Mouse (Mus musculus): ENCODE results near the gene Klc4. TPM values are rescaled to one million over a fixed set of nuclear protein-coding genes. Genes with fewer than 3 reads are reported as not detected.

The Klc4 gene
- total and polyA plus RNA-seq, 2 experiments from 2014 or later = 25.1 to 29.0 TPM

GRCm38 (mm10) chr17:46678911-46679310 is 33.1 kb upstream of the Klc4 start:
- WGBS = 19% methylated on average over 9 of the region's 9 CpGs
- DNase-seq (ENCODE audit: low spot score) (peak; percentile 46), ATAC-seq (ENCODE audit: insufficient read depth, low read depth) (peak; percentile 3; the same call in 1 of the 2 replicates)
- peak overlapping the region; percentile 95 for H3K4me2 ChIP-seq (ENCODE audit: low read depth, low read length)
- H3K4me1 ChIP-seq (ENCODE audit: control insufficient read depth, insufficient read depth) = peaks cover 18% of the 10 kb centered on the region
- peak overlapping the region; percentile 87 for H3K27ac ChIP-seq (ENCODE audit: low read depth)
- peaks cover 40% of the 10 kb centered on the region for H3K36me3 ChIP-seq (replicated peaks; ENCODE audit: control insufficient read depth, insufficient read depth, low read length)
- H3K9me3 ChIP-seq (replicated peaks; ENCODE audit: control insufficient read depth, low read length) = no peaks in the 10 kb centered on the region
- H3K27me3 ChIP-seq (ENCODE audit: control insufficient read depth, insufficient read depth, low read length) = no peaks in the 10 kb centered on the region
- TF ChIP-seq CTCF (IDR thresholded peaks at IDR 0.05; ENCODE audit: low read depth) (no peak), EP300 (IDR thresholded peaks at IDR 0.05; ENCODE audit: low read depth) (no peak)
- H3K4me3 ChIP-seq (ENCODE audit: low read depth, low read length) = peak overlapping the region; percentile 92
- peak overlapping the region; percentile 69 for H3K9ac ChIP-seq (replicated peaks; ENCODE audit: low read depth, low read length)

GRCm38 (mm10) chr17:46678416-46678815 is 32.6 kb upstream of the Klc4 start, which contains the start of gene Mea1:
Gene Mea1 (plus strand): TSS chr17:46678793.
- Histone ChIP-seq H3K27ac (ENCODE audit: low read depth) (peak within 1 kb of the TSS; percentile 87), H3K9me3 (replicated peaks; ENCODE audit: control insufficient read depth, low read length) (no peaks in the 10 kb centered on the region), H3K36me3 (replicated peaks; ENCODE audit: control insufficient read depth, insufficient read depth, low read length) (peaks cover 35% of the 10 kb centered on the region), H3K27me3 (ENCODE audit: control insufficient read depth, insufficient read depth, low read length) (no peaks in the 10 kb centered on the region), H3K9ac (replicated peaks; ENCODE audit: low read depth, low read length) (peak within 1 kb of the TSS; percentile 69), H3K4me1 (ENCODE audit: control insufficient read depth, insufficient read depth) (peaks cover 20% of the 10 kb centered on the region), H3K4me2 (ENCODE audit: low read depth, low read length) (peak within 1 kb of the TSS; percentile 95), H3K4me3 (ENCODE audit: low read depth, low read length) (peak within 1 kb of the TSS; percentile 92)
- ATAC-seq (ENCODE audit: insufficient read depth, low read depth) = no peak
- WGBS = 67% methylated on average over 8 of the region's 9 CpGs
- no peak for TF ChIP-seq CTCF (IDR thresholded peaks at IDR 0.05; ENCODE audit: low read depth)
- no peak for TF ChIP-seq EP300 (IDR thresholded peaks at IDR 0.05; ENCODE audit: low read depth)
- no peak for DNase-seq (ENCODE audit: low spot score)

- H3K4me3 ChIP-seq (ENCODE audit: low read depth, low read length) = peak overlapping the region; percentile 79
- H3K4me2 ChIP-seq (ENCODE audit: low read depth, low read length) = peak overlapping the region; percentile 84
- 23% methylated on average over 15 of the region's 15 CpGs for WGBS
- peak overlapping the region; percentile 69 for H3K27ac ChIP-seq (ENCODE audit: low read depth)
- 0 out of 2 replicates have a peak, but pooled peaks have one; percentile 1 for ATAC-seq (ENCODE audit: insufficient read depth, low read depth)
- TF ChIP-seq CTCF (IDR thresholded peaks at IDR 0.05; ENCODE audit: low read depth) (no peak), EP300 (IDR thresholded peaks at IDR 0.05; ENCODE audit: low read depth) (no peak)
- H3K36me3 ChIP-seq (replicated peaks; ENCODE audit: control insufficient read depth, insufficient read depth, low read length) = peaks cover 46% of the 10 kb centered on the region
- peaks cover 26% of the 10 kb centered on the region for H3K4me1 ChIP-seq (ENCODE audit: control insufficient read depth, insufficient read depth)
- H3K9me3 ChIP-seq (replicated peaks; ENCODE audit: control insufficient read depth, low read length) = no peaks in the 10 kb centered on the region
- H3K9ac ChIP-seq (replicated peaks; ENCODE audit: low read depth, low read length) = peak overlapping the region; percentile 69
- no peak for DNase-seq (ENCODE audit: low spot score)
- H3K27me3 ChIP-seq (ENCODE audit: control insufficient read depth, insufficient read depth, low read length) = no peaks in the 10 kb centered on the region
Measured at GRCm38 (mm10) chr17:46674530-46675283, 28.9 kb upstream of the Klc4 start.

- Histone ChIP-seq H3K4me3 (ENCODE audit: low read depth, low read length) (peak within 1 kb of the TSS; percentile 79), H3K9me3 (replicated peaks; ENCODE audit: control insufficient read depth, low read length) (no peaks in the 10 kb centered on the region), H3K9ac (replicated peaks; ENCODE audit: low read depth, low read length) (peak within 1 kb of the TSS; percentile 69), H3K4me1 (ENCODE audit: control insufficient read depth, insufficient read depth) (peaks cover 19% of the 10 kb centered on the region), H3K27ac (ENCODE audit: low read depth) (peak within 1 kb of the TSS; percentile 80), H3K4me2 (ENCODE audit: low read depth, low read length) (peak within 1 kb of the TSS; percentile 84), H3K36me3 (replicated peaks; ENCODE audit: control insufficient read depth, insufficient read depth, low read length) (peaks cover 53% of the 10 kb centered on the region), H3K27me3 (ENCODE audit: control insufficient read depth, insufficient read depth, low read length) (no peaks in the 10 kb centered on the region)
- TF ChIP-seq EP300 (IDR thresholded peaks at IDR 0.05; ENCODE audit: low read depth) (no peak), CTCF (IDR thresholded peaks at IDR 0.05; ENCODE audit: low read depth) (no peak)
- WGBS = under 1% methylated on average over 43 of the region's 43 CpGs
- peak; percentile 79 for ATAC-seq (ENCODE audit: insufficient read depth, low read depth)
- peak; percentile 95 for DNase-seq (ENCODE audit: low spot score)
Measured at GRCm38 (mm10) chr17:46673850-46674529, 28.2 kb upstream of the Klc4 start, which contains the start of gene Rrp36. Gene Rrp36 (minus strand): TSS chr17:46674352.

GRCm38 (mm10) chr17:46669911-46670310 is 24.1 kb upstream of the Klc4 start:
- Histone ChIP-seq H3K4me2 (ENCODE audit: low read depth, low read length) (no peak overlapping the region), H3K9ac (replicated peaks; ENCODE audit: low read depth, low read length) (no peak overlapping the region), H3K27ac (ENCODE audit: low read depth) (no peak overlapping the region), H3K36me3 (replicated peaks; ENCODE audit: control insufficient read depth, insufficient read depth, low read length) (peaks cover 52% of the 10 kb centered on the region), H3K9me3 (replicated peaks; ENCODE audit: control insufficient read depth, low read length) (no peaks in the 10 kb centered on the region), H3K4me3 (ENCODE audit: low read depth, low read length) (no peak overlapping the region), H3K27me3 (ENCODE audit: control insufficient read depth, insufficient read depth, low read length) (no peaks in the 10 kb centered on the region), H3K4me1 (ENCODE audit: control insufficient read depth, insufficient read depth) (peaks cover 12% of the 10 kb centered on the region)
- ATAC-seq (ENCODE audit: insufficient read depth, low read depth) = no peak
- TF ChIP-seq EP300 (IDR thresholded peaks at IDR 0.05; ENCODE audit: low read depth) (no peak), CTCF (IDR thresholded peaks at IDR 0.05; ENCODE audit: low read depth) (no peak)
- no peak for DNase-seq (ENCODE audit: low spot score)
- WGBS = 97% methylated on average over 10 of the region's 10 CpGs
